11 mouse cellular contexts compared by ENCODE assay signal in the genomic region with DNA sequence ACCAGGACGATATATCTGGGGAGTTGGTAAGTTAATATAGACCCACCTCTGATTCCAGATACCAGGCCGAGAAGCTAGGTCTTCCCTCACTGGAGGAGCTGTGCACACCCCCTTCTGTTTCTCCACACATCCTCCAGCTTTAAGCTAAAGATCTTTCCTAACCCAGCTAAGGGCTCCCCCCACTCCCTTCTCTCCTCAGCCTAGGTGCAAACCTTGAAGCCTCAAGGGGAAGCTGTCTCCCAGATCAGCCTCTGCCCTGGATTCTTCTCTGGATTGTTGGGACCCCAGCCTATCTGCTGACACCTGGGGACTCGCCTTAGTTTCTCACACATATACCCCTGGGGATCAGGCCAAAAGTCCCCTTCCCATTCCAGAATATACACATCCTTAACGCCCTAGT. TPM values are rescaled to one million over a fixed set of nuclear protein-coding genes. Genes with fewer than 3 reads are reported as not detected.
A peak's percentile ranks its signal among the peaks of the same experiment; 100 is the strongest.
DNase-seq lines count a peak whose midpoint lies in the region; ATAC-seq and TF ChIP-seq lines count a peak whose summit lies in the region.
"Had no signal": no experiment of that assay in that cellular context is flagged by ENCODE, and none has a peak within 500 bp of the region (broad histone marks: within the 10 kb centered on the region; RNA-seq: fewer than 3 reads in every experiment).

No protein-coding gene starts in this region.

- H3K36me3 ChIP-seq in kidney, adult 2 months (ENCODE audit: control insufficient read depth, insufficient read depth, low read length) = no peaks in the 10 kb centered on the region
- no peaks in the 10 kb centered on the region for H3K36me3 ChIP-seq in embryonic facial prominence, embryonic 13.5 days
- no peaks in the 10 kb centered on the region for H3K36me3 ChIP-seq in hindbrain, embryonic 11.5 days (ENCODE audit: control insufficient read depth, insufficient read depth, low read length)
- no peaks in the 10 kb centered on the region for H3K36me3 ChIP-seq in midbrain, embryonic 15.5 days (replicated peaks)

- no peak for TF ChIP-seq CTCF in kidney, adult 2 months (conservative IDR thresholded peaks at IDR 0.05; ENCODE audit: insufficient read depth, insufficient read length, low read depth, low read length)

- no peak overlapping the region for H3K9ac ChIP-seq in embryonic facial prominence, embryonic 13.5 days
- no peak overlapping the region for H3K9ac ChIP-seq in hindbrain, embryonic 11.5 days (ENCODE audit: low read depth, low read length)
- peak overlapping the region; percentile 64 for H3K9ac ChIP-seq in midbrain, embryonic 15.5 days

- no peaks in the 10 kb centered on the region for H3K4me1 ChIP-seq in kidney, adult 2 months (ENCODE audit: control insufficient read depth, insufficient read depth, low read length)
- peaks cover 8% of the 10 kb centered on the region for H3K4me1 ChIP-seq in embryonic facial prominence, embryonic 13.5 days
- H3K4me1 ChIP-seq in hindbrain, embryonic 11.5 days (replicated peaks; ENCODE audit: control insufficient read depth, insufficient read depth, low read length) = peaks cover 3% of the 10 kb centered on the region; the same call in 1 of the 2 replicates
- H3K4me1 ChIP-seq in midbrain, embryonic 15.5 days = 0 out of 2 replicates have a peak, but pooled peaks cover 9% of the 10 kb centered on the region

- intact Hi-C loops in gastrocnemius, postnatal 14 days (cut with DNase I; ENCODE audit: low total_unique reads) = no loop called here

- H3K27ac ChIP-seq in kidney, adult 2 months (ENCODE audit: insufficient read depth, low read depth, low read length) = no peak overlapping the region
- H3K27ac ChIP-seq in embryonic facial prominence, embryonic 13.5 days = no peak overlapping the region
- H3K27ac ChIP-seq in hindbrain, embryonic 11.5 days (ENCODE audit: low read depth, low read length) = no peak overlapping the region
- H3K27ac ChIP-seq in midbrain, embryonic 15.5 days = peak overlapping the region; percentile 85

- H3K4me2 ChIP-seq in embryonic facial prominence, embryonic 13.5 days = peak overlapping the region; percentile 99
- peak overlapping the region; percentile 97; the same call in 1 of the 2 replicates for H3K4me2 ChIP-seq in hindbrain, embryonic 11.5 days (replicated peaks; ENCODE audit: low read depth, low read length)
- H3K4me2 ChIP-seq in midbrain, embryonic 15.5 days = peak overlapping the region; percentile 87

- no peaks in the 10 kb centered on the region for H3K9me3 ChIP-seq in embryonic facial prominence, embryonic 13.5 days
- no peaks in the 10 kb centered on the region for H3K9me3 ChIP-seq in hindbrain, embryonic 11.5 days (ENCODE audit: control insufficient read depth, low read length)
- no peaks in the 10 kb centered on the region for H3K9me3 ChIP-seq in midbrain, embryonic 15.5 days
- H3K9me3 ChIP-seq: megakaryocyte, embryonic 14.5 days had no signal

- no peaks in the 10 kb centered on the region; the same call in 1 of the 2 replicates for H3K27me3 ChIP-seq in kidney, adult 2 months (replicated peaks; ENCODE audit: control insufficient read depth, insufficient read depth, low read length)
- H3K27me3 ChIP-seq in embryonic facial prominence, embryonic 13.5 days = peaks cover 40% of the 10 kb centered on the region
- peaks cover 14% of the 10 kb centered on the region; the same call in 1 of the 2 replicates for H3K27me3 ChIP-seq in hindbrain, embryonic 11.5 days (ENCODE audit: control insufficient read depth, insufficient read depth, low read length)
- no peaks in the 10 kb centered on the region for H3K27me3 ChIP-seq in midbrain, embryonic 15.5 days (replicated peaks)

- WGBS in kidney, adult 2 months = 56% methylated on average over 4 of the region's 4 CpGs
- WGBS in embryonic facial prominence, embryonic 13.5 days = 50% methylated on average over 4 of the region's 4 CpGs
- 55% methylated on average over 4 of the region's 4 CpGs for WGBS in hindbrain, embryonic 11.5 days
- 51% methylated on average over 4 of the region's 4 CpGs for WGBS in midbrain, embryonic 15.5 days

- DNase-seq in kidney, adult 2 months = no peak
- DNase-seq in kidney, postnatal 14 days = no peak
- peak; percentile 1 for DNase-seq in hindbrain, embryonic 11.5 days (ENCODE audit: low spot score)
- no peak for DNase-seq in layer of hippocampus, adult 8-10 months (ENCODE audit: low spot score in 2 of 2)
- DNase-seq in gastrocnemius, postnatal 14 days = no peak
- no peak for DNase-seq in urinary bladder, postnatal 10 days (ENCODE audit: low spot score)
- DNase-seq: kidney, adult 18-20 months had no signal

- peak overlapping the region; percentile 55 for H3K4me3 ChIP-seq in kidney, adult 2 months (ENCODE audit: insufficient read depth, low read depth, low read length)
- H3K4me3 ChIP-seq in embryonic facial prominence, embryonic 13.5 days = peak overlapping the region; percentile 63; the same call in 1 of the 2 replicates
- H3K4me3 ChIP-seq in hindbrain, embryonic 11.5 days (ENCODE audit: low read depth, low read length) = no peak overlapping the region
- peak overlapping the region; percentile 72 for H3K4me3 ChIP-seq in midbrain, embryonic 15.5 days
- H3K4me3 ChIP-seq: megakaryocyte, embryonic 14.5 days had no signal

- no peak for TF ChIP-seq POLR2A in kidney, adult 2 months (IDR thresholded peaks at IDR 0.05; ENCODE audit: low read depth, low read length)

- no peak for ATAC-seq in embryonic facial prominence, embryonic 13.5 days (ENCODE audit: insufficient number of reproducible peaks, insufficient read depth, low FRiP score, low TSS enrichment, low read depth)
- ATAC-seq in hindbrain, embryonic 11.5 days (ENCODE audit: low FRiP score) = no peak
- no peak for ATAC-seq in midbrain, embryonic 15.5 days (replicated peaks)

RNA-seq across cellular contexts. Expression of gene Lrrc3b, which starts 1.7 kb away (rescaled TPM):
- polyA plus RNA-seq in kidney, adult 2 months (2012; rRNA removed) = 2.9 and 3.5 TPM in 2 replicates
- polyA plus RNA-seq in embryonic facial prominence, embryonic 13.5 days (2015; fragmentation: Nextera tagmentation; extraction: Ambion mirVana) = 1.6 and 2.1 TPM in 2 replicates
- polyA plus RNA-seq in hindbrain, embryonic 11.5 days (2014; fragmentation: Nextera tagmentation; extraction: Ambion mirVana) = 1.5 and 1.6 TPM in 2 replicates
- polyA plus RNA-seq in midbrain, embryonic 15.5 days (2015; fragmentation: Nextera tagmentation; extraction: Ambion mirVana) = 23.6 and 25.5 TPM in 2 replicates
- 10 to 100 TPM in 1 of 4 experiments, 1 to 10 TPM in 3; 8.1 to 10.9 (median 9.5) TPM for total RNA-seq in layer of hippocampus, adult 8-10 months (2022)
- total RNA-seq in gastrocnemius, postnatal 14 days (2021) = 1 to 10 TPM; 2.1 to 2.4 TPM
- total RNA-seq: MEL had no signal
